ENCODE assay signal across 14 mouse cellular contexts in genomic region chr19:59467016-59467412, GRCm38 (mm10). TPM values are rescaled to one million over a fixed set of nuclear protein-coding genes. Genes with fewer than 3 reads are reported as not detected.
DNase-seq lines count a peak whose midpoint lies in the region; ATAC-seq lines count a peak whose summit lies in the region.
"Had no signal": no experiment of that assay in that cellular context is flagged by ENCODE, and none has a peak within 500 bp of the region (broad histone marks: within the 10 kb centered on the region; RNA-seq: fewer than 3 reads in every experiment).

No protein-coding gene starts in this region.

- H3K4me1 ChIP-seq in embryonic facial prominence, embryonic 15.5 days, result peaks cover 37% of the 10 kb centered on the region
- peaks cover 37% of the 10 kb centered on the region for H3K4me1 ChIP-seq in limb, embryonic 12.5 days (replicated peaks)

- ATAC-seq in embryonic facial prominence, embryonic 15.5 days (ENCODE audit: insufficient number of reproducible peaks, low FRiP score, low TSS enrichment, low read depth), result no peak
- no peak for ATAC-seq in limb, embryonic 12.5 days (ENCODE audit: insufficient number of reproducible peaks, insufficient read depth, low FRiP score, low TSS enrichment, low read depth)

- peak overlapping the region; percentile 21 for H3K4me3 ChIP-seq in embryonic facial prominence, embryonic 15.5 days (replicated peaks)
- peak overlapping the region; percentile 19 for H3K4me3 ChIP-seq in limb, embryonic 12.5 days (replicated peaks)

- no peaks in the 10 kb centered on the region for H3K9me3 ChIP-seq in embryonic facial prominence, embryonic 15.5 days (replicated peaks)
- H3K9me3 ChIP-seq in limb, embryonic 12.5 days, result no peaks in the 10 kb centered on the region

- H3K27ac ChIP-seq in embryonic facial prominence, embryonic 15.5 days (replicated peaks), result peak overlapping the region; percentile 35; the same call in 1 of the 2 replicates
- no peak overlapping the region for H3K27ac ChIP-seq in limb, embryonic 12.5 days
- H3K27ac ChIP-seq: macrophage had no signal

- no peaks in the 10 kb centered on the region for H3K36me3 ChIP-seq in embryonic facial prominence, embryonic 15.5 days
- no peaks in the 10 kb centered on the region for H3K36me3 ChIP-seq in limb, embryonic 12.5 days

- DNase-seq in kidney, postnatal 4 days, result peak; percentile 17 to 43
- no peak for DNase-seq in kidney, adult 8-10 months
- peak; percentile 31 for DNase-seq in retina, embryonic 14.5 days (ENCODE audit: low spot score)
- DNase-seq in cerebellum, adult 11 months, result no peak
- DNase-seq in adrenal gland, adult 8-10 months, result no peak
- DNase-seq: spleen, adult 18-20 months; thymus, postnatal 14 days had no signal

- H3K9ac ChIP-seq in embryonic facial prominence, embryonic 15.5 days, result no peak overlapping the region
- H3K9ac ChIP-seq in limb, embryonic 12.5 days (replicated peaks), result no peak overlapping the region

- peak overlapping the region; percentile 43 for H3K4me2 ChIP-seq in embryonic facial prominence, embryonic 15.5 days (replicated peaks)
- peak overlapping the region; percentile 38; the same call in 1 of the 2 replicates for H3K4me2 ChIP-seq in limb, embryonic 12.5 days
- H3K4me2 ChIP-seq: heart, embryonic 11.5 days; liver, embryonic 11.5 days had no signal

- 9% methylated on average over 19 of the region's 19 CpGs for WGBS in embryonic facial prominence, embryonic 15.5 days
- 2% methylated on average over 19 of the region's 19 CpGs for WGBS in limb, embryonic 12.5 days

- H3K27me3 ChIP-seq in embryonic facial prominence, embryonic 15.5 days, result peaks cover 96% of the 10 kb centered on the region
- H3K27me3 ChIP-seq in limb, embryonic 12.5 days, result peaks cover 96% of the 10 kb centered on the region

RNA-seq across cellular contexts. Expression of gene Emx2, which starts 8.8 kb away (rescaled TPM):
- 15.6 and 18.2 TPM in 2 replicates for polyA plus RNA-seq in embryonic facial prominence, embryonic 15.5 days (2015; fragmentation: Nextera tagmentation; extraction: Ambion mirVana)
- polyA plus RNA-seq in limb, embryonic 12.5 days (2016; fragmentation: Nextera tagmentation; extraction: Ambion mirVana), result 12.0 and 18.9 TPM in 2 replicates
- under 1 TPM in 2 of 4 experiments, not detected in 2; 0.10 to 0.15 TPM for total RNA-seq in adrenal gland, adult 8-10 months (2022)
- total RNA-seq: neutrophil, adult 5-6 weeks had no signal
- polyA plus RNA-seq: large intestine, adult 2 months; macrophage had no signal

Comparison
In these comparisons a context has a peak if more than half of its experiments do, and no peak if none do; other contexts are left out.
1. DNase-seq: peak in kidney, postnatal 4 days (2 of 2) and retina, embryonic 14.5 days (single experiment); none in kidney, adult 8-10 months (0 of 2), cerebellum, adult 11 months (single experiment) and adrenal gland, adult 8-10 months (single experiment).